Mouse (Mus musculus): ENCODE results near the gene Adam6a.

GRCm38 (mm10) chr12:113525901-113526300 is 17.8 kb upstream of the Adam6a start:
- no peak for TF ChIP-seq POLR2A (IDR thresholded peaks at IDR 0.05; ENCODE audit: insufficient read depth, low read depth, low read length)
- TF ChIP-seq CTCF (IDR thresholded peaks at IDR 0.05; ENCODE audit: insufficient read depth, low read depth, low read length), result no peak
